Mouse (Mus musculus) testis, postnatal 10 days (tissue): ENCODE results near the gene Mrpl34.

Experiments
- DNase-seq: peaks from one replicate; pipeline ENCODE4 v3.0.0; 2021; ENCODE audit warnings: low spot score

The Mrpl34 gene

DNA sequence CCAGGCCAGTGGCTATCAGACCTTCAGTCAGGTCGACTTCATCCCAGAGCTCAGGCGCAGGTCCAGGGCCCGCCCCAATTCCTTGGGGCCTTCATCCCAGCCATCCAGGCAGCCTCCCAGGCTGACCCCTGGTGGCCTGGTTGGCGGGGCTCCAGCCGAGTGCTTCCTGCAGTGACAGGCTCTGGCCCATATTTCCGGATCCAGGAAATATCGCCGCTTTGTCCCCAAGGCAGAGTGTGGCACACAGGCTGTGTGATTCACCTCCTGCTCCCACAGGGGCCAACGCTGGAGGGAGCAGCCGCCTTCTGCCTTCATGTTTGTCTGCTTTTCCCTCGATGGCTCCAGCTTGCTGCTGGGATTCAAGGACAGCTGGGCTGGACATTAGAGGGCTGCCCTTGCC lies 31.7 kb downstream of the Mrpl34 start:
- DNase-seq: peak; percentile 91

DNA sequence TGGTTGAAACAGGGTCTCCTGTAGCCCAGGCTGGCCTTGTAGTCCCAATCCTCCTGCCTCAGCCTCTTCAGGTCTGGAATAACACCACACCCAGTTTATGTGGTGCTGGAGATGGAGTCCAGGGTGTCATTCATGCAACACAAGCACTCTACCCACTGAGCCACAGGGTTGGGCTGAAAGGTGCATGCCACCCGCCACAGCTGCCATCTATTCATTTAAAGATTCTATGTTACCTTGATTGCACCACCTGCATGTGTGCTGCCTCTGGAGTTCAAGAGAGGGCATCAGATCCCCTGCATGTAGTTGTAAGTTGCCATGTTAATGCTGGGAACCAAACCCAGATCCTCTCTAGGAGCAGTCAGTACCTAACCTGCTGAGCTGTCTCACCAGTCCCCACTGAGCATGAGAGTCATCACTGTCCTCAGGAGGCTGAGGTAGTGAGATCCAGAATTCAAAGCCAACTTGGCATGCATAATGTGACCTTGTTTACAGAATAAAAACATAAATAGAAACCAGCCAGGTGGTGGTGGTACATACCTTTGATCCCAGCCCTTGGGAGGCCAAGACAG lies 32.4 kb downstream of the Mrpl34 start:
- DNase-seq: no peak

DNA sequence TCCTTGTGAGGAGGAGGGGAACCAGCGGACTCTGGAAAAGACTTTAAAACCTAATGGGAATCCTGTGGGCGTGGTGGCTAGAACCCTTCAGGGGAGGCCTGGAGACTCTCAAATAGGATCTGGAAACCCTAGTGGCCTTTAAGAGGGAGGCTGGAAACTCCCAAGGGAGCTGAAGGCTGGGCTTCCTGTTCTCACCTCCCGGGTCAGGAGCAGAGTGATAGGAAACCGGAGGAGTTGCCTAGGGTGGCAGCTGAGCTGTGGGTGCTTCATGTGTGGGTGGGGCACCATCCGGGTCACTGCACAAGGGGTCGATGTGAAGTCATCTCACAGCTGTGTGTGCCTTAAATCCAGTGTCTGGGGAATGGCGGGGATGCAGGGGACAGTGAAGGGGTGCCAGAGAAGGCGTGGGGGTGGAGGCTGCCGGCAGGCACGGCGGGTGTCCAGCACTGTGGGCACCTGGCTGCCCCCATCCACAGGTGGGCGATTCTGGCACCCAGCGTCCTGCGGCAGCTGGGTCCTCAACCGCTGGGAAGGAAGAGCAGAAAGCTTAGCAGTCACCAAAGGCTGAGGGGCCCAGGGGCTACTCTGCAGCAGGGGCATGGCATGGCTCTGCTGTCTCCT lies 33.2 kb downstream of the Mrpl34 start:
- no peak for DNase-seq

DNA sequence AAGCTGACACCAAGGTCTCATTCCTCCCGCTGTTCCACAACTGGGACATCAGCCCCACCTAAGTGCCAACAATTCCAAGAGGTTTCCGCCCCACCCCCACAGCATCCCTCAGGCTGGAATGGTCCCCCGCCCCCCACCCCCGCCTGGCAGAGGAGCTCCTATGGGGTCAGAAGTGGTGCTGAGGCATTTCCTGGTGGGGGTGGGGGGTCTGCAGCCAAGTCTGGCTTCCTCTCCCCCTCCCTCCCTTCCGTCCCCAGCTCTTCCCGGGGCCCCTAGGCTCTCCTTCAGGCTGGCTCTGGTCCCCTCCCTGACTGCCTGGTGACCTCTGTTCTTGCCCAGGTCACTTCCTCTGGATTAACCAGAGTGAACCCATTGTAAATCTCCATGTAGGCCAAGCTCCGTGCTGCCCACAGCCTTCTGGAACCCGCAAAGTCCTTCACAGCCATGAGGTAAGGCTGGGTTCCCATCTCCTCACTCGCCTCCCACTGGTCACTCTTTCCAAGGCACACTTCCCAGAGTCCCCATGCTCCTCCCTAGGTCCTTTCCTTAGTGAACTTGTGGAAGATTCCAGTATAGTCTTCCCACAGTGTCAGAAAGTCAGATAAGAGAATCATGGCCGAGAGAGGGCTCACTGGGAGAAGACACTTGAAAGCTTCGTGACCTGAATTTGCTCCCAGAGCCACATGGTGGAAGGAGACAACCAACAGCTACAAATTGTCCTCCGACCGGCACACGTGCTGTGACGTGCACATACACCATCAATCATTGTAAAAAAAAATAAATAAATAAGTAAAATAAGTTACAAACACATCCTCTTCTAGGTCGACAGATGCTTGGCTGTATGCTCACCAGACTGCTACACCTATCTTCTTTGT lies 34.3 kb downstream of the Mrpl34 start:
- DNase-seq: no peak

DNA sequence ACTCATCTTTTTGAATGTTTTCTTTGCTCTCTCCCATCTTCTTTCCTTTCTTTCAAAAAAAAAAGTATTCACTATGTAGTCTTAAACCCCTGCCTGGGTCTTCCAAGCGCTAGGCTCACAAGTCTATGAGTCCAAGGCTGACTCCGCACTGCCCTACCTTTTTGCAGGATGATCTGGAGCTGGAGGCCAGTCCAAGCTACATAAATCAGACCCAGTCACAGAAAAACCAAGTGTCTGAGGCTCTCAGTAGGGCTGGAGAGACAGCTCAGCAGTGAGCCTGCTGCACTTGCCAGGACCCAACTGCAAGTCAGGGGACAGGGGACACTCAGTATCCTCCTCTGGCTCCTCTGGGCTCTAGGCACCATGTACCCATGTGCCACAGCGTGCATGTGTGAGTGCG lies 39.6 kb downstream of the Mrpl34 start:
- no peak for DNase-seq

DNA sequence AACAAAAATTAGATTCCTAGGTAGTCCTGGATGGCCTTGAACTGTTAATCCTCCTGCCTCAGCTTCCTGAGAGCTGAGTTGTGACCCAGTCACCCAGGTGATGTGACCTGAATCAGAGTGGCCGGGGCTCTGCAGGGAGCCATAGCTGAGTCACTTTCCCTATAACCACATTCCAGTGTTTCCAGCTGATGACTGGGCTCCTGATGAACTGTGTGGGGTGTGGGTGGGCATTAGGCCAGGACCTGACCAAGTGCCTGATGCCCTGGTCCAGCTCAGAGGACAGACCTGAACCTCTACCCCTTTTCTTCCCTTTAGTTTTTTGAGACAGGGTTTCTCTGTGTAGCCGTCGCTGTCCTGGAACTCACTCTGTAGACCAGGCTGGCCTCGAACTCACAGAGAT lies 40.6 kb downstream of the Mrpl34 start:
- no peak for DNase-seq

DNA sequence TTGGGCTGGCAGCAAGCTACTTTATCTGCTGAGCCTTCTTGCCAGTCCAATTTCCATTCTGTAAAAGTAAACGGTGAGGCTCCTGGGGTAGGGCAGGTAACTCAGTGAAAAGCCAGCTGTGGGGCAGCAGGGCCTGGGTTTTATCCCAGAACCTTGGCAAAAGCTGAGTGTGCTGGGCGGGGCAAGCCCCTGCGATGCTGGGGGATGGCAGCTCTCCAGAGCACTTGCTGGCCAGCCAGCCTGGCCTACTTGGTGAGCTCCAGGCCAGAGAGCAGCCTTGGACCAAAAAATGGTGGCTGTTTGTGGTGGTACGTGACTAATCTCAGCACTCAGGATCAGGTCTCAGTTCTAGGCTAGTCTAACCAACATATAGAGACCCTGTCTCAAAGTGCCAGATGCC lies 41.2 kb downstream of the Mrpl34 start:
- no peak for DNase-seq

DNA sequence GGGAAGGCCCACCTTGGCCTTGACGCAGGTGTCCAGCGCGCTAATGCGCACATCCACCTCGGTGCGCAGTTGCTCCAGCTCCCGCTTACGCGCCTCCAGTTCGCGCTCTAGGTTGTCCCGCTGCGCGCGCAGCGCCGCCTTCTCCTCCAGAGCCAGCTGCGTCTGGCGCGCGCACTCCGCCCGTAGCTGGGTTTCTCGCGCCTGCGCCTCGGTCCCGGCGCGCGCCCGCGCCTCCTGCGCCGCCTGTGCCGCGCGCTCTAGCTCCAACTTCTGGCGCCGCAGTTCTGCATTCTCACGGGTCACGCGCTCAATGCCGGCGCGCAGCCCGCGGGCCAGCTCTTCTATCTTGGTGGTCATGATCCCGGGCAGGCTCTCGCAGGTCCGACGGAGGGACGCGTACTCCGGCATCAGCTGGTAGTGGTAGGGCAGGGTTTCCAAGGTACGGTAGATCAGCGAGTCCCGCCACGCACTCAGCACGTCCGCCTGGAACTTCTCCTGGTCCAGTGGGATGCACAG lies 42.9 kb downstream of the Mrpl34 start:
- DNase-seq: peak; percentile 78

DNA sequence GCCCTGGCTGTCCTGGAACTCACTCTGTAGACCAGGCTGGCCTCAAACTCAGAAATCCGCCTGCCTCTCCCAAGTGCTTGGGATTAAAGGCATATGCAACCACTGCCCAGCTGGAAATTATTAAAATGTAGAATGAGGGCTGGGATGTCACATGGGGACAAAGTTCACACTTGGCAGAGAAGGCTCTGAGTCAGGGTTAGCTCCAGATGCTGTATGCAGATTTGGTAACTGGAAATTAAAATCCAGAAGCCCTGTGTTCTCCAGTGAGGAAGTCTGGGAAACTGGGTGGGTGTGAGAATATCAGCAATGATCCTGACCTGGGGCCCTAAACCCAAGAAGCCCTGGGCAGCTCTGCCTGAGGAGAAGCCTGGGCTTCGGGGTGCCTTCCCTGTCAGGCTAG lies 44.6 kb downstream of the Mrpl34 start:
- no peak for DNase-seq

DNA sequence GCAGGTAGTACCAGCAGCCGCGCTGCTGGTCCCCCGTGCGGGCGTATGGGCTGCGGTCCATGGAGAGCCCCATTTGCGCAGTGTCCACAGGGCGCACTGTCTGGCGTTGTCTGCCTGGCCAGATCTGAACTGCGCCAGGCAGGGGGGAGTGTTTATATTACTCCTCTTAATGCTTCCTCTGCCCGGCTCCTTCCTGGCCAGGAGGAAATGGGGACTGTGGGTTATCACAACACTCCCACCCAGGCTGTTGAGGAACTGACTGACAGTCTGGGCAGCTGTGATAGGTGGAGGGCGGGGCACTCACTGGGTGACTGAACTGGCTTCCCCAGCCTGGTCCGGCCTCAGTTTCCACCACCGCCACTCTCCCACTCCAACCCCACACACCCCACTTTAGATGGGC lies 46.9 kb downstream of the Mrpl34 start, which contains the start of gene Plvap:
TSS of gene Plvap (minus strand) at position 109 of the 400 bp plus-strand sequence.
- no peak for DNase-seq

DNA sequence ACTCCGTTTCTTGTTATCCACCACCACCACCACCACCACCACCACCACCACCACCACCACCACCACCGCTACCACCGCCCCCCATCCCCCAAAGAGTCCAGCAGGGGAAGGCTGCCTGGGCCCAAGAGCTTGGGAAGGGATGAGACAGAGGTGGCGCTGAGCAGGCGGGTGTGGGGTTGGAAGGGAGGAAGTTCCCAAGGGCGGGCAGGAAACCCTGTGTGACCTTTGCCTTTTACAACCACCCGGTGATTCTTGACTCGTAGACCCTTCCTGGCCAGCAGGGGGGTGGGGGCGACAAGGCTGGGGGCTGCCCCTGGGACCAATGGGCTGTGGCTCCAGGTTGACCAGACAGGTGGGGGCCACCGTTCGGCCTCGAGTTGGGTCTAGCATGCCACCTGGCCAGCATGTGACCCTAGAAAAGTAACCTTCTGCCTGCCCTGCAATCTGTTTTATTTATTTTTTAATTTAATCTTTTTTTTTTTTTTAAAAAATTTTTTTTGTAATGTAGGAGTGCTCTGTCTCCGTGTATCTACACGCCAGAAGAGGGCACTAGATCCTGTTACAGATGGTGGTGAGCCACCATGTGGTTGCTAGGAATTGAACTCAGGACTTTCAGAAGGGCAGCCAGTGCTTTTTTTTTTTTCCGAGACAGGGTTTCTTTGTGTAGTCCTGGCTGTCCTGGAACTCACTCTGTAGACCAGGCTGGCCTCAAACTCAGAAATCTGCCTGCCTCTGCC lies 48.4 kb downstream of the Mrpl34 start:
- no peak for DNase-seq

DNA sequence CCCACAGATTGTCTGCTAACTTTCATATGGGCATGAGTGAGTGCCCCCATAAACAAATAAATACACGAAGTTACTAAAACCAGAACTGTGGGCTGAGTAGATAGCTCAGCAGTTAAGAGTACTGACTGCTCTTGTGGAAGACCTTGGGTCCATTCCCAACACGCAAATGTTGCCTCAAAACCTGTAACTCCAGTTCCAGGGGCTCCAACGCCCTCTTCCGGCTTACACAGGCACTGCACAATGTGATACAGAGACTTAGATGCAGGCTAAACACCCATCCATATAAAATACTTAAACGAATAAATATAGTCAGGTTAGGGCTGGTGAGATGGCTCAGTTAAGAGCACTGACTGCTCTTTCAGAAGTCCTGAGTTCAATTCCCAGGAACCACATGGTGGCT lies 50.3 kb downstream of the Mrpl34 start:
- no peak for DNase-seq
